Mouse (Mus musculus): ENCODE measurements around the gene Card6.

DNA sequence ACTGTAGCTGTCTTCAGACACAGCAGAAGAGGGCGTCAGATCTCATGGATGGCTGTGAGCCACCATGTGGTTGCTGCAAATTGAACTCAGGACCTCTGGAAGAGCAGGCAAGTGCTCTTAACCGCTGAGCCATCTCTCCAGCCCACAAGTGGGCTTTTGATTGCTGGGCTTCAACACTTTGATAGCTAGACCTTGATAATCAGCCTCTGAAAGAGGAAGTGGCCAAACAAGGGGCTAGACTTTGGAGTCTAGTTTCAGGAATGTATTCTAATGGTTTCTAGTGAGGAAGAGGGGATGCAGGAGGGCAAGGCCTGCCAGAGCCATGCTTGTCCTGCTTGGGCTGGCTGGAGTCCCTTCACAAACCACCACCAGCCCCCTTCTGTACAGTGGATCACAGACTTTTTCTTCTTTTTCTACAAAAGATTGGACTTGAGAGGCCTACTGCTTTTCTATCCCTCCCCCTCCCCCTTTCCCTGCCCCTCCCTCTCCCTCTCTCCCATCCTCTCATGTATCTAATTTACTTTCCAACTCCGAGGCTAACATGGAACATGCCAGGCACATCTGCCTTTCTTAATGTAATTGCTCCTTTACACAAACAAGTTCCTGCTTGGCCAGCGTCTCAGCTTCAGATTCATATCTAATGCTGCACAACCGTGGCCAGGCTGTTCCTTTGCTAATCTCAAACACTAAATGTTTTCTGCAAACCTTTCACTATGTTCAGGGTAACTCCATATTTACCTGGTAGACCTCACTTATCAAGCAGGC is 20.0 kb upstream of the Card6 start:
- TF ChIP-seq ZC3H11A (IDR thresholded peaks at IDR 0.05; ENCODE audit: borderline replicate concordance, low read depth, low read length) (no peak), HCFC1 (IDR thresholded peaks at IDR 0.05; ENCODE audit: borderline replicate concordance, insufficient read depth, low read length) (no peak)
